Mouse (Mus musculus) left cerebral cortex, adult 2 months (tissue): Measurements from ENCODE around the gene Cad. TPM values are rescaled to one million over a fixed set of nuclear protein-coding genes. Genes with fewer than 3 reads are reported as not detected.
"Not testable (repeated sequence)": the region's sequence is repeated elsewhere in the genome, so short reads cannot be mapped to it uniquely, and the experiment has no call there.

ENCODE experiments used
- DNase-seq, 2 experiments: peaks; one replicate each; pipeline ENCODE4 v3.0.0; 2021 to 2022; ENCODE audit warnings: low spot score in 2 of 2, mixed read lengths in 1 of 2; ENCODE audit errors: extremely low spot score in 1 of 2
- H3K27ac ChIP-seq: fragments of 200-600 bp; 2 replicates; pipeline ENCODE4 v1.8.1; 2022
- H3K4me3 ChIP-seq: fragments of 200-600 bp; 2 replicates; pipeline ENCODE4 v1.8.1; 2022
- CTCF ChIP-seq: fragments of 200-600 bp; IDR thresholded peaks from 2 replicates; pipeline ENCODE4 v1.8.1; 2022; ENCODE audit warnings: antibody characterized with exemption, mild to moderate bottlenecking, moderate library complexity
- intact Hi-C: fragments of 180-260 bp; cut with DNase I; formaldehyde crosslinking; loops from one replicate; pipeline ENCODE4 v1.15.1; 2025
- long read RNA-seq, 2 experiments: library from polyadenylated mRNA; stranded (forward); transcript quantifications; one replicate each; pipeline ENCODE4 v2.0.0; 2021; ENCODE audit warnings: borderline mapping rate in 2 of 2
- total RNA-seq, 2 experiments: library from RNA; stranded (reverse); gene quantifications; 2 replicates each; pipeline ENCODE4 v1.2.3; 2021

Cad gene
- 10 to 100 TPM; 23.4 to 27.6 TPM for total RNA-seq
- long read RNA-seq, experiment 1, full-length matches to known transcripts: 6 of 28 reads
- long read RNA-seq, experiment 1, partial matches to known transcripts: 9 of 28 reads
- long read RNA-seq, experiment 1, other reads (novel, unspliced or antisense): 13 of 28 reads
- long read RNA-seq, experiment 2, full-length matches to known transcripts: 10 of 36 reads
- long read RNA-seq, experiment 2, partial matches to known transcripts: 11 of 36 reads
- long read RNA-seq, experiment 2, other reads (novel, unspliced or antisense): 15 of 36 reads

- Histone ChIP-seq H3K27ac (peak within 1 kb of the TSS; percentile 72), H3K4me3 (peak within 1 kb of the TSS; percentile 67)
- peak; percentile 94 to 95 for DNase-seq
- no peak; the same call in 1 of the 2 replicates for TF ChIP-seq CTCF
- intact Hi-C loops: no loop called here
These were observed at the start of gene Cad for GRCm38 (mm10) chr5:31054261-31055215. Gene Cad, plus strand, starts transcription at chr5:31054780.

DNA sequence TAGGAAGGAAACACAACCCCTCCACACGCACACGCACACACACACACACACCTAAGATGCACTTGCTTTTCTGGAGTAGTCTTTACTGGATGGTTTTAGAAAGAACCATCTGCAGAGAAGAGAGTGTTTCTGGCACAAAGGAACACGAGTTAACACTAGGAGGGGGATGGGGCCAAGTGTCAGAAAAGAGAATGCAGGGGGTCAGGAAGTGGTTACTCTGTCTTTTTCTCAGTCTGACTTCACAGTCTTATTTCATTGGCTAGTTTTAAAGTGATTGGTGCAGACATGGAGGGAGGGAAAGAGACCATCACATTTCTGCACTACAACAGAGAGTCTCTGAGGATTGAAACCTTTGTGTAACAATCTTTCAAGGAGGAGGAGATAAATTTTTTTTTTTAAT, 41.8 kb upstream of the Cad start:
- intact Hi-C loops: no loop called here
- no peak for TF ChIP-seq CTCF
- Histone ChIP-seq H3K4me3 (no peak overlapping the region), H3K27ac (no peak overlapping the region)
- DNase-seq: no peak

- no peak overlapping the region for H3K27ac ChIP-seq
- DNase-seq: no peak
- no peak overlapping the region for H3K4me3 ChIP-seq
- intact Hi-C loops: no loop called here
- TF ChIP-seq CTCF: no peak
These were observed 38.7 kb upstream of the Cad start for GRCm38 (mm10) chr5:31015913-31016312.

- H3K27ac ChIP-seq, intact Hi-C loops, H3K4me3 ChIP-seq, DNase-seq: not testable (repeated sequence)
These were observed 32.8 kb upstream of the Cad start for GRCm38 (mm10) chr5:31021790-31022189.

- no peak for TF ChIP-seq CTCF
- intact Hi-C loops: no loop called here
These were observed 31.9 kb upstream of the Cad start for GRCm38 (mm10) chr5:31022690-31023089.

GRCm38 (mm10) chr5:31023254-31023653, 31.3 kb upstream of the Cad start:
- DNase-seq: no peak
- Histone ChIP-seq H3K27ac (no peak overlapping the region), H3K4me3 (no peak overlapping the region)
- TF ChIP-seq CTCF: no peak
- intact Hi-C loops: no loop called here

More at GRCm38 (mm10) chr5:31022690-31023089, 31.9 kb upstream of the Cad start:
- Histone ChIP-seq H3K27ac (no peak overlapping the region), H3K4me3 (no peak overlapping the region)
- no peak for DNase-seq

GRCm38 (mm10) chr5:31024641-31025040, 29.9 kb upstream of the Cad start:
- Histone ChIP-seq H3K4me3 (no peak overlapping the region), H3K27ac (no peak overlapping the region)
- intact Hi-C loops: no loop called here
- no peak for DNase-seq
- TF ChIP-seq CTCF: no peak

DNA sequence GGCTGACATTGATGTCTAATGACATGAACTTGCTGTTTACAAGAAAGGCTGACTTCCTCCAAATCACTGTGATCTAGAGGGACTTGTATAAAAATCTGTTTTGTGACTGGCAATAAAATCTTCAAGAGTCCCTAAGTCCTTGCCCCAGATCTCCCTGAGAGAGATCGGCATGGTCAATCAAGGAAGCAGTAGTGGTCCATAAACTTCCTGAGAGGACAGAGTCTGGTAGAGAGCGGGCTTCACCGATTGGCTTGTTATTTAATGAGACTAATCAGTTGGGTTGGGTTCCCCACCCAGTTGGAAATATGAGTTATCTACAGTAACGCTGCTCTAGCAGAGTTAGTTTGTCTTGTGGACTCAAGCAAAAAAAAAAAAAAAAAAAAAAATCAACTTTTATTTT, 23.7 kb upstream of the Cad start:
- no peak for TF ChIP-seq CTCF
- intact Hi-C loops: no loop called here
- no peak overlapping the region for H3K4me3 ChIP-seq
- DNase-seq: no peak
- H3K27ac ChIP-seq: no peak overlapping the region

DNA sequence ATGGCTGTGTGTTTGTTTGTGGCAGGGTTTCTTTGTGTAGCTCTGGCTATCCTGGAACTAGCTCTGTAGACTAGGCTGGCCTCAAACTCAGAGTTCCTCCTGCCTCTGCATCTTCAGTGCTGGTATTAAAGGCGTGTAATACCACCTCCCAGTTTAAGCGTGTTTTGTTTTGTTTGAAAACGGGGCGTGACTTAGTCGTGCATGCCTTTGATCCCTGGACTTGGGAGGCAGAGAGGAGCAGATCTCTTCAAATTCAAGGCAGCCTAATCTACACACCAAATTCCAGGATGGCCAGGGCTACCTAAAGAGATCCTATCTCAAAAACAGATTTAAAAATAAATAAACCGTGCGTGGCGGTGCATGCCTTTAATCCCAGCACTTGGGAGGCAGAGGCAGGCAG, 23.1 kb upstream of the Cad start:
- TF ChIP-seq CTCF: no peak
- intact Hi-C loops: no loop called here
- Histone ChIP-seq H3K4me3 (no peak overlapping the region), H3K27ac (no peak overlapping the region)
- DNase-seq: no peak

- no peak overlapping the region for H3K4me3 ChIP-seq
- DNase-seq: no peak
- no peak overlapping the region for H3K27ac ChIP-seq
- TF ChIP-seq CTCF: no peak
- intact Hi-C loops: no loop called here
These were observed 19.9 kb upstream of the Cad start for GRCm38 (mm10) chr5:31034669-31035068.

DNA sequence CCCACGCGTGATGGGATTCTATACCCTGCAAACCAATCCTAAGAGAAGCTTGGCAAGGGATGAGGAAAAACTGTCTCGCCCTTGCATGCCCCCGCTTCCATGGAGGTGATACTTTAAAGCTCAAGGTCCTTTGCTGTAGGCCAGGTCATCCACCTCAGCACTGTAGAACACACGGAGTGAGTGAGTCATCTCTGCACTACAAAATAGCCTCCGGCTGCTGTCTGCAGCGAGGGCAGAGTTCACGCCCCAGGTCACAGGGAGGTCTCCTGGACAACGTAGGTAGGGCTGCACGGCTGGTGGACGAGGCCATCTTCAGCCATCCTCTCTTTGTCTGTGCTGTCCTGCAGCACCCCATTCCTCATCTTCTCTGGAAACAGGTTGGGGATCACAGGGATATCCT, 18.0 kb upstream of the Cad start:
- H3K27ac ChIP-seq, DNase-seq, intact Hi-C loops, H3K4me3 ChIP-seq: not testable (repeated sequence)

DNA sequence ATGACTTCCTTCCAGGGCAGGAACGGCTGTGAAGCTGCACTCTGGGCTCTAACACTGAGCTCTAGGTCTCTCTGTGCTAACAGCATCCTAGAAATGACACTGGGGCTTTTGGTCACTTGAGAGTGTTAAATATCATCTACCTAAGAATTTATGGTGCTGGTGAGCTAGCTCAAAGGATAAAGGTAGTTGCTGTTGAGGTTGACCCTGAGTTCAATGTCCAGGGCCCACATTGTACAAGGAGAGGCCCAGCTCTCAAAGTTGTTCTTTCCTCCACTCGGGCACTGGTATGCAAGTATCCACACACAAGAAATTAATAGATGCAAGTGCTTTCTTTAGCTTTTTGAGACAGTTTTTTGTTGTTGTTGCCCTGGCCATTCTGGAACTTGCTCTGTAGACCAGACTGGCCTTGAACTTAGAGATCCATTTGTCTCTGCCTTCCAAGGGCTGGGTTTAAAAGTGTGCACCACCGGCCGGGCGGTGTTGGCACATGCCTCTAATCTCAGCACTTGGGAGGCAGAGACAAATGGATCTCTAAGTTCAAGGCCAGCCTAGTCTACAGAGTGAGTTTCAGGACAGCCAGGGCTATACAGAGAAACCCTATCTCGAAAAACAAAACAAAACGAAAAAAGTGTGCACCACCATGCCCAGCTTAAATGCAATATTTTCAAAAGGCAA, 16.3 kb upstream of the Cad start:
- intact Hi-C loops: no loop called here
- DNase-seq: no peak
- no peak for TF ChIP-seq CTCF
- H3K4me3 ChIP-seq: no peak overlapping the region
- H3K27ac ChIP-seq: no peak overlapping the region
